Mouse (Mus musculus): ENCODE results near the gene Anapc15-ps.

Anapc15-ps gene

DNA sequence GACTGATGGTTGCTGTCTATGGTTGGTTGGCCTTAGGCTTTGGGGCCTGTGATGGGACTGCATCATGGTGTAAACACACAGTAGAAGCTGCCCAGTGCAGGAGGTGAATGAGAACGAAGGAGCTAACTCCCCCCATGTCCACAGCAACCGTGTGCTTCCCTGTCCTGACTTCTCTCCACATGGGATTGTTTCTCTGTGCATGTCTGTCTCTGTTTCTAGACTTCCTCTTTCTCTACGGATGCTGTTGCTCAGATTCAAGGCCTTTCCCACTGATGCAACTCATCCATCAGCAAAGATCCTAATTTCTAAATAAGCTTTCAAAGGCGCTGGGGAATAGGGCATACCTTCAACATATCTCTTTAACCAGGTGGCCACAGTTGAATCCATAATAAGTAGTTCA is 3.4 kb downstream of the Anapc15-ps start:
- DNase-seq (ENCODE audit: low spot score in 2 of 2), result no peak

DNA sequence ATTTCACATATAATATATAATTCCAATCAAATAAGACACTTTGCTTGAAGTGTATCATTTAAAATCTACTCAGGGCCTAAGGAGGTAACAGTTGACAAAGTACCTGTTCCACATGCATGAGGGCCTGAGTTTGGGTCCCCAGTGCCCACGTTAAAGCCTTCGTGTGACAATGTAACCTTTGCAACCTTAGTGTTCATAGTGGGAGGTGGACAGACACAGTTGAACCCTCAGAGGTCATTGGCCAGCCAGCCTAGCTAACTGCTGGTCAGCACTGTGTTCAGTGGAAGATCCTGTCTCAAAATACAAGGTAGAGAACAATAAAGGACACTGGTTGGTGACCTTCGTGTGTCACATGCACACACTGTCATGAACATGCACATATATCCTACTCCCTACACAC is 4.2 kb downstream of the Anapc15-ps start:
- DNase-seq (ENCODE audit: low spot score in 2 of 2), result no peak

DNA sequence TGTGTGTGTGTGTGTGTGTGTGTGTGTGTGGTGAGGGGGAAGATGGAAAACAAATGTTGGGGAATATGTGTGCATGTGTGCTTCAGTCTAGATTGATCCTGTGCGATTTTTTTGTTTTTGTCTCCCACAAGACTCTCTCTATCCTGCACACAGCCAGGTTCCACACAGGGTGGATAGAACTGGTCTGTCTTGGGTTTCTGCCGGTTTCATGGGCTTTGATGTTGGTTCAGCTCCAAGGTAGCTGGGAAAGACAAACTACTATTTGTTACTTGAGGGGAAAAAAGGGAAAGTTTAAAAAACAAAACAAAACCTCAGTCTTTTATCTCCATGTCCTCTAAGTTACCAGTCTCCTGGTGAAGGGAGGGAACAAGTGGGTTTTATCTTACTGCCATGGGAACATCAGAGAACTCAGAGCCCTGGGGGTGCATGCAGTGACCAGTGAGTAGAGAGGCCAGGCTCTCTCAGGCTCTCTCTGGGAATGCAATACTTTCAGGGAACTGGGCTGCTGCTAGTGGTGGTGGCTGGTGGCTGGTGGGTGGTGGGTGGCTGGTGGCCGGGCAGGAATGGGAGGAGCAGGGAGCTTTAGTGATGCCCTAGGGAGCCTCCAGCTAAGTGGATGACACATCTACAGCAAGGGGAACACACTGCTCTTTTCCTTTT is 5.8 kb downstream of the Anapc15-ps start:
- DNase-seq (ENCODE audit: low spot score in 2 of 2), result no peak

DNA sequence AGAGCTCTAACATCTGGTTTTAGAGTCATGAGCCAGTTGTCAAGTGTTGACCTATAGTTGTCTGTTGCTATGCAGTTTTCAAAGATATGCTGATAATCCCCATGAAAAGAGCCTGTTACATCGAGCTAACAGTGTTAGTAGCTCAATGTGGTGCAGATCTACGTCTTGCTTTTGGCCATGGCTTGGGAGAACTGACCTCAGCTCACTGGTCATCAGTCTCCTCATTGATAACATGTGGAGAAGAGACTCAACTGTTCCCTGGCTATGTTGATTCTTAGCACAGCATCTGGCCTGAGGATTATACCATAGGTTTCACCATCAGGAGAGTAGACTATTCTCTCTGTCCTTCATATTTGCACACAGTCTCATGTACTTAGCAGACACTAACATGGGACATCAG is 6.5 kb downstream of the Anapc15-ps start:
- DNase-seq (ENCODE audit: low spot score in 2 of 2), result no peak

DNA sequence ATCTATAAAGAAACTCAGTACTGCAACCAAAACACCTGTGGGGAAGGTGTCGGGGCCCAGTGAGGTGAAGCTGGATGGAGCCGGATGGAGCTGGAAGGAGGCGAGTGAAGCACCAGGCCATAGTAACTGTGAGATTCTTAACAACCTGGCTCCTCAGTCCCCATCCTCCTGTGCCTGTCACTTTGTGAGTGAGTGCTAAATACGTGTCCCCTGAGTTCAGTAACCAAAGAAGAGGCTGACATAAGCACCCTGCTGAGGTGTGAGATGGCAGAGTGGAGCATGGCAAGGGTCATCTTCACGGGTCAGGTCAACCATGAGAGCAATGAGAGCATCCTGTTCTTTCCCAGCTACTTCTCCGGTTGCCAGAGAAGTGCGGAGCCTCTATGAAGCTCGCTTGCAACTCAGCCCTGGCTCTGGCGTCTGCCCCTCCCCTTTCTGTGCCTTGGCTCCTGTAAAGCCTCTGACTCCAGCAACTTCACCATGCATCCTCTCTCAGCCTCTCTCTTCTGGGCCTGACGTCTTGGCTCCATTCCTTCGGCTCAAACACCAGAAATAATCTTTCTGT is 7.7 kb downstream of the Anapc15-ps start:
- DNase-seq (ENCODE audit: low spot score in 2 of 2), result no peak

DNA sequence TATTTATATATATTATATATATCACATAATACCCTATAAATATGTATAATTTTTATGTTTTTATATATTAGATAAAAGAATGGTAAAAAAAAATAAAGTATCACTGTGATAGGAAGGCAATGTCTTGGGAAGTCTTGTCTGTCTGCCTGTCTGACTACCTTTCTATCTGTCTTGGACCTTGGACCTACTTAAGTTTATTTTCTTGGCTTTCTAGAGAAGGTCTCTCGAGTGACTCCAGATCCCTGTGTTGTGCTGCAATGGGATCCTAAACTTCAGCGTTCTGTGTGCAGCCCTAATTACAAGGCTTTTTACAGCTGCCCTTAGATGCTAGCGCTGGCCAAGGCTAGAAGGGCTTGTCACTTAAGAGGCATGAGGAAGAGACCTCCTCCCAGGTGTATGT is 8.6 kb downstream of the Anapc15-ps start:
- no peak for DNase-seq (ENCODE audit: low spot score in 2 of 2)

DNA sequence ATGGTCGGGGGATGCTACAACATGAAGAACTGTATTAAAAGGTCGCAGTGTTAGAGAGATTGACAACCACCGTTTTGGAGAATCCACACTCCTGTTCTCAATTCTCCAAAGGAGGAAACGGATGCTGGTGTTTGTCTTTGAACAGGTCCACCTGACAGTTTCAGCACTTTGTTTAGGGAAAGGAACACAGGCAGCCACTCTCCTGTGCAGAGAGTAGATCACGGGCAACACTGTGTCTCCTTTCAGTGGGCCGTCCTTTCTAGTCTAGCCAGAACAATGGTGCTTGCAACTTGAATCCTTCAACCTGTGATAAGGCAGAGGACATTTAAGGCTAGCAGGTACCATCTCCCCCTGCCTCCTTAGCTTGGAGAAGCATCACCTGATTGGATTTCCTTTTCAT is 12.9 kb downstream of the Anapc15-ps start:
- DNase-seq (ENCODE audit: low spot score in 2 of 2), result no peak

DNA sequence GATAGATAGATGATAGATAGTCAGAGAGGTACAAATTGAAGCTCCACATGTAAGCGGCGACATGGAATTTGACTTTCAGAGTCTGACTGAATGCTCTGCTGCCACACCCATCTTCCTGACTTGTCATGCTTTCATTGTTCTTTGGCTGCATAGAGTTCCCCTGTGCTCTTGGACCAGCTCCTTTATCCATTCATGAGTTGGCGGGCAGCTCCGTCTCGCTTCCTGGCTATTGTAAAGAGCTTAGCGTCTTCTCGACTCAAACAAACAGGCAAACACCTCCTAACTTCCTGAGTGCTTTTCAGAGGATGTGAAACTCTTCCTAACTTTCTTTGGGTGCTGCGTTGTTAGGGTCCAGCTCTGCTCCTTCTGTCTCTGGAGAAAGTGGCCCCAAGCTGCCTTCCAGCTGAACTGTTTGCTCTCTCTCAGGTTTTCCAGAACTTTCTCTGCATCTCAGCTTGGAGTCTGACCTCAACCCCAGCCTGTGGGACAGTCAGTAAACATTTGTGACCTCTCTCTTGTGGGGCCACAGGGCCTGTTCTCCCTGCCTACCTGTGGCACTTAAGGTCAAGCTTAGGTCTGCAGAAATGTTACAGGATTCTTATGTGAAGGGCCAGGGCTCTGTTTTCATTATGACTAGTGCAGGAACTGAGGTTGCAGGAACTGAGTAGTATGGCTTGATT is 13.6 kb downstream of the Anapc15-ps start:
- DNase-seq (ENCODE audit: low spot score in 2 of 2), result no peak

DNA sequence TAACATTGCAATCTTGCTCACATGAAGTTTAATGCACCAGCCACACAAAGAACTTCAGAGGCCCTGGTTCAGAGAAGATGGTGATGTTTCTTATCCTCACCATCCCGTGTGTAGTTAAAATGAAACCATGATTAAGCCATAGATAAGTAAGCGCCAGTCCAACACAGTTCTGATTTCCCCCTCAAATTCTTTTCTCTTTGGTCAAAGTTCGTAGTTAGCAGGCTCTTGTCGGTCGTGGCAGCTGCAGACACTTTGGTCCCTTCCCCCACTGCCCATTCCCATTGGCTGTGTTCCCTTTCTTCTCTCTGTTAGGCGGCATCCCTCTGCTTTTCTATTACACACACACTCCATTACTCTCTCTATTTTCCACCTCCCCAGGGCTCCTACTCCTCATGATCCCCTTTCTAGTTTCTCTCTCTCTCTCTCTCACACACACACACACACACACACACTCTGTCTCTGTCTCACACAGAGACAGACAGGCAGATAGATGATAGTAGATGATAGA is 14.4 kb downstream of the Anapc15-ps start:
- no peak for DNase-seq (ENCODE audit: low spot score in 2 of 2)

DNA sequence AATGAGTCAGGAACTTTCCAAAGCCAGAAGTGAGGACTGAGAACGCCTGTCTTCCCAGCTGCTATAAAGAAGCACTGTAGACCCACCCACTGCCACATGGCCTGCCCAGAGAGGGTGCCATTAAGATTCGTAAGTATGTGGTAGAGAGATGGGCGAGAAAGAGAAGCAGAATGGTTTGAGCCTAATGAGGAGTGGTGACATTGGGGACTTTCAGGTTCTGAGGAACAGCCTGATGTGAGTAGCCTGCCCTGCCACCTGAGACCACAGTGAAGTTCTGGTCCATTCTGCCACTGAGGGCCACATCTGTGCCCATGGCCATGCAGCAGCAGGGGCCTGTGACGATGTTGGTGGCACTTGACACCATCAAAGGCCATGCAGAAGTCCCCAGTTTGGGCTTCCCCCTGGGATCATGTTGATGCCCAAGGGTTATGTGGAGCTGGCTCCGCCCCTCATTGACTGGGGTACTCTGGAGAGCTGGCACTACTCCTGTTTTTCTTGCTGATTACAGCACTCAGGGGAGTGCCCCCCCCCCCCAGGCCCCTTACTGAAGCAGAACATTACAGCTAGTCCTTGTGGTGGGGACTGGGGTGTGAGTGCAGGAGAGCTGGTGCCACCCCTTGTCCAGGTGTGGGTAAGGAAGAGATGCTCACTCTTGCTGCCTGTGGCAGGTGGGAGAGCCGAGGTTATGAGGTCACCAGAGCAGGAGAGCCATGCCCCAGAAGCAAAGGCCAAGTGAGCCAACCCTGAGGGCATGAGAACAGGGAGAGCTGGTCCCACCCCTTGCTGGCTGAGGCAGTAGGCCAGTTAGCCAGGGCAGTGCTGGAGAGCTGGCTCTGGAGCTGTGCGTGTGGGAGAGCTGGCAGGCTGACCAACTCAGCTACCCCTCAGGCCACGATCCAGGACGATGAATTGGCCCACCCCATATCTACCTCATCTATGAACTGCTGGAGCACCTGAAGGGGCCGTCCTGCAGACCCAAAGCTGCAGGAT is 16.7 kb downstream of the Anapc15-ps start:
- no peak for DNase-seq (ENCODE audit: low spot score in 2 of 2)

DNA sequence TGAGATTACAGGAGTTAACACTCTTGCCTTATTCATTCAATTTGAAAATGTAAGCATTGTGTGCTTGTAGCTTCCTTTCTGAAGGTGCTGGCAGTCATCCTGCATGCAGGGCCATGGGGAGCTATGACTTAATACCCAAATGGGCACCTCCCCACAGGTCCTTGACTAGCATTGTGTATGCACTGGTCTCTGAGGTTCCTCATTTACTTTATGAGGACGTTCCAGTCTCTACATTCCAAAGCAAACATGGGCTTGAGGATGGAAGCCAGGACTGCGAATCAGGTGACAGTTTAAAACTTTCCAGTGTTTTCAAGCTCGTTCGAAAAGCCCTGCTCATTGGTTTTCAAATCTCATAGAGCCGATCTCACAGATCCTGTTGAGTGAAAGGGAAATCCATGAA is 21.1 kb downstream of the Anapc15-ps start:
- DNase-seq (ENCODE audit: low spot score in 2 of 2), result no peak

DNA sequence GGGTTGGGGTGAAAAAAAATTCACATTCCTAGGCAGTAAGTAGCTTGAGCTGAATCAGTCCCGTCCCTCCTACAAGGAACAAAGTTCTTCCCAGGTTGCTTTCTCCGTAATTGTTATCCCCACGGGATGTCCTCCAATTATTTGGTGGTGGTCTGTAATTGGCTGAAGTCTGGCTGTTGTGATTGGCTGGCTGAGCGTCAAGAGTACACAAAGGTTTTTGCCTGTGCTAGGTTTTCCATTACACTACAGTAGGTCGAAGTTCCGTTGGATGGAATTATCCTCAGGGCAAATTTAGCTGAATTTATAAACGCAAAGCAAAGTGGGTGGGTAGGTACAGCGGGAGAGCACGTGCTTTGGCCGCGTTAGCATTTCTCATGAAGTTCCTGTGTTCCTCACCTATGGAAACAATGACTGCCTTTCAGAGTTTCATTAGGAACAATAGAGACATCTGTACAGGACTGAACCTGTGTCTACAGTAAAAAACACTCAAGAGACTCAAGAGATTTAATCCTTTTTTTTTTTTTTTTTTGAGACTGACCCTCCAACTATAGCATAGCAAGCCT is 24.8 kb downstream of the Anapc15-ps start:
- no peak for DNase-seq (ENCODE audit: low spot score in 2 of 2)

DNA sequence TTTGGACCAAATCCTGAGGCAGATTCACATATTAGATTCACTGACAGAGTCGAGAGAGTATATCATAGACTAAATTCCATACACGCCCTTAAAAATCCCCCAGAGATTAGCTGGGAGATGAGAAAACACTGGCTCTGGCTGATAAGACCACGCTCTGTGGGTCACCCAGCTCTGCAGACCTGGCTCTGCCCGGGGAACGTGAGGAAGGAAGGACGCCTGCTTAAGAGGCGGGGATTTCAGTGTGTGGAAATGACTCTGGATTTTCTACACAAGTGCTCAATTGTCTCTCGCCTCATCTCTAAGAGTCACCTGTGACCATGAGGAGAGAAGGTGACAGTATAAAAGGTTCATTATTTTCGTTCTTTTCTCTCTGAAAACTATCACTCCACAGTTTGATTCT is 26.1 kb downstream of the Anapc15-ps start:
- DNase-seq (ENCODE audit: low spot score in 2 of 2), result no peak

DNA sequence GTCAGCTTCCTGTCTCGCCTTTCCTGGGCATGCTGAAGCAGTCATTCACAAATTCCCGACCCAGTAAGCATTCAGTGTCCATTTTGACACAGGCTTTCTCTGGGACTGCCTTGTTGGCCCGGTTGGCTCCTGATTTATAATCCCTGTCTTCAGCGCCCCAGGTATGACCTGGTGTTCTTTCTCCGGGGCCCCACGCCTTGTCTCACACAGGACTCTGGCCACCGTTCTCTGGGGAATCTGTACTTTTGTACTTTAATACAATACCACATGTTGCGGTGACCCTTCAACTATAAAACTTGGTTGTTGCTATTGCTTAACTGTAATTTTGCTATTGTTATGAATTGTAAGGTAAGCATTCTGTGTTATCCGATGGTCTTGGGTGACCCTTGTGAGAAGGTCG is 26.7 kb downstream of the Anapc15-ps start:
- DNase-seq (ENCODE audit: low spot score in 2 of 2), result no peak

DNA sequence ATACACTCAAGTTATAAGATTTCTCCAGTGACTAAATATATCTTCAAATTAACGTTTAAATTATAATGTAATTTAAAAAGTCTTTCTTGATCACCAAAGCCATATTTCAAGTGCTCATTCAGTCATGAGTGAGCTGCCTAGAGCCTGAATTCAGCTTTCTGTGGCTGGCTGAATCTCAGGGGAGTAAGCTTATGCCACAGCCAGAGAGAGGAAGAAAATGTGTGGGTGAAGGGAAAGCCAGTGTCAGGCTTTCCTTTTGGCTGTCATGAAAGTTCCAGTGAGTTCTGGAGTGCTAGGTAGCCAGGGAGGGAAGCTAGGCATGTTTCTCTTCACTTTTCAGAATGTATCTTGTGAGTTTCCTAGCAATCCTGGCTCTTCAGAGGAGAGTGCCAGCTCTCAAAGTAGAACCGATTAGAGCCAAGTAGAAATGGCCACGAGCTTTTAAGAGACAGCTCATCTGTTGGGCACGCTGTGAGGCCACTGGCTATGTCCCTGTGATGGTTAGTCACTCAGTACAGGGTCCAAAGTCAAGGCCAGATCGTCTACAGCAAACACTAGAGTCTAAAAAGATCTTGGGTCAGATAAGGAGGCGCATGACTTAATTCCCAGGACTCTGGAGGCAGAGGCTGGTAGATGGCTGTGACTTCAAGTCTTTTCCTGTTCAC is 29.4 kb downstream of the Anapc15-ps start:
- no peak for DNase-seq (ENCODE audit: low spot score in 2 of 2)

DNA sequence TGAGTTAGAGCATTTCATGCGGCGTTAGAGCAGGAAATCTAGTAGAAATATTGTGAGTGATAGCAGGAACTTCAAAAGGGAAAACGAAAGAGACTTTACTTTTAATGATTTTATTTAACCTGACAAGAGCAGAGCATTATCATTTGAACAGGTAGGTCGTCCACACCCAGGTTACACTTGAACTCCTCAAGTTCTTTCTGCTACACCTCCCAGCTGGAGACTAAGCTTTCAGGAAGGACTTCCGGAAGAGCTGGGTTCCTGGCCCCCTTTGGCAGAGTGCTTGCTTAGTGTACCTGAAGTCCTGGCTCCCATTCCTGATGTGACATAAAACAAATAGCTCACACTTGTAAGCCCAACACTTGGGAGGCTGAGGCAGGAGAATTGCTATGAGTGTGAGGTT is 30.2 kb downstream of the Anapc15-ps start:
- DNase-seq (ENCODE audit: low spot score in 2 of 2), result no peak

DNA sequence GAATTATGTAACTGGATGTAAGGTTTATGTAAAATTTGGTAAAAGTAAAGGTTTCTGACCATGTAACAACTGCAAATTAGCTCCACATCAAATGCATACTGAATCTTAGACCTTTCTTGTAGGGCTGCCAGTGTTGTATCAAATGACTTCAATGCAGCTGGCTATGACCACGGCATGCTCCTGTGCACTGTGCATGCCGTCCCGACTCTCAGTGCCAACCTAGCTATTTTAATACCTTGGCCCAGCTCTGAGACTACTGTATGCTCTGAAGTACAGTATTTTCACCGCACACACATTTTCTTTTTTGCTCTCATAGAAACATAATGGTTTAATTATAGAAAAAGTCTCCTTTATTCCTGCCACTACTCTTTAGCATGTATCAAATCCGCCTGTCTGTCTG is 31.9 kb downstream of the Anapc15-ps start:
- DNase-seq (ENCODE audit: low spot score in 2 of 2), result no peak

DNA sequence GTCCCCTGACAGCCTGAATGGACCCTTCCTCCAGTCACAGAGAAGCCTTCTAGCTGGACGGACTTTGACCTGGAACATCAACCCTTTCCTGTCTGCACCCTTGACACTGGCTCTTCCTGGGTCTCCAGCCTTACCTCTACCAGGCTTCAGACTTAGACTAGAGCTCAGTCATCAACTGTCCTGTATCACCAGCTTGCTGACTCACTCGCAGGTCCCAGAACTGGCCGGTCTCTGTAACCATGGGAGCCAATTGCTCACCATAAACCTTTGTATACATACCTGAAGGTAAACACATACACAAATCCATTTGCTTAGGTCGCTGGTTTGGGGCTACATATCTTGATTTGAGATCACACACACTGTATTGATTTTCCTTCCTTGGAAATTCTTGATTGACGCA is 33.8 kb downstream of the Anapc15-ps start:
- DNase-seq (ENCODE audit: low spot score in 2 of 2), result no peak

DNA sequence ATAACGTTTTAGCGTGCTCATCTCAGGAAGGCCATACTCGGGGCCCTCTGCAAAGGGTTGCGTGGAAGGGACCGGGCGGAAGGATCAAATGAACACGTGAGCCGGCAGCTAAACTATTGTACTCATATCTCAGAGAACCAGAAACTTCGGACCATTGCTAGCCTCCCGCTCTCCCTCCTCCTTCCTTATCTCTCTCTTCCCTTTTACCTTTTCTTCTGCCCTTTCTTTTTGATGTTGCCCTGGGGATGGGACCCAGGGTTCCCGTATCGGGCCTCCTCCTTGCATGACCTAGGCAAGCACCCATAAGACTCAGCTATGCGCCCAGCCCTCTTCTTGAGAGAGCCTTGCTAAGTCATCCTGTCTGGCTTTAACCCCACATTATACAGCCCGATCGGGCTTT is 38.5 kb downstream of the Anapc15-ps start:
- DNase-seq (ENCODE audit: low spot score in 2 of 2), result no peak

DNA sequence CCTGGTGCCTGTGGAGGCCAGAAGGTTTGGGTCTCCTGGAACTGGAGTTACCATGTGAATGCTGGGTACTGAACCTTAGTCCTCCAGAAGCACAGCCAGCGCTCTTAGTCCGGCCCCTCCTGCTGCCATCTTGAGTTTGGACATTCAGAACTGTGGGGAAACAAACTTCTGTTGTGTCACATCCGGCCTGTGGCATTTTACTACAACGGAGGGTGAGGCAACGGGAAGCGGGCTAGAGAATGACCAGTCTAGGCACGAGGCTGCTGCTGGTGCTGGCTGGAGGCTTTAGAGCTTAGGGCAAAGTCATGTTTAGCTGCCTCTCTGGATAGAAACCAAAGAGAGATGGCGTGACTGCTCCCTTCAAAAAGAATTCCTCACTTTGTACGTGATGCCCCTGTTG is 39.0 kb downstream of the Anapc15-ps start:
- DNase-seq (ENCODE audit: low spot score in 2 of 2), result no peak

DNA sequence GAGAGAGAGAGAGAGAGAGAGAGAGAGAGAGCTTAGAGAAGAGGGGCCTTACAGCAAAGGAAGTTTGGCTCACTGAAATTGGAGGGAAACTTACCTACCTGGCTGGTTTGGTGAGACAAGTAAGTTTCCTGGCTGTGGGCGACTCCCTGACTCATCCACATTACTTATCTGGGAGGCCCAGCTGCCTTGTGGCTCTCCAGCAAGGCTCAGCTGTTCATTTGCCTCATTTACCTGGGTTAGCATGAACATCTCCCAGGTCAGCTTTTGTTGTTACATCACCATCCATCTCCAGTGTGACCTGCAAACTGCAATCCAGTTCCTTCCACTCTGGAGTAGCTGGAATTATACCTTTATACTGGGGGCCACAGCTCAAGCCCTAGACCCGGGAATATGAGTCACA is 41.7 kb downstream of the Anapc15-ps start:
- DNase-seq (ENCODE audit: low spot score in 2 of 2), result no peak
